Mouse (Mus musculus): ENCODE measurements at regions not wholly inside any gene's neighbourhood (a gene's known extent, or its start where the extent isn't known, plus 50 kb on each side); places are given as distances from the start of the nearest gene placed in this dataset.

- TF ChIP-seq POLR2AphosphoS2 (IDR thresholded peaks at IDR 0.05; ENCODE audit: low read depth, low read length): no peak
- no peak for TF ChIP-seq CTCF (conservative IDR thresholded peaks at IDR 0.05 in 1 of 2, IDR thresholded peaks at IDR 0.05 in 1 of 2; ENCODE audit: low read depth in 2 of 2, low read length in 2 of 2)
Observed at GRCm38 (mm10) chr15:24751480-24752157, 661.9 kb downstream of the Basp1 start.

Measured in CH12.LX (cell line).